Mouse (Mus musculus) embryonic facial prominence, embryonic 14.5 days (tissue): ENCODE measurements around the gene Camta1. TPM values are rescaled to one million over a fixed set of nuclear protein-coding genes. Genes with fewer than 3 reads are reported as not detected.
"Not testable (repeated sequence)": the region's sequence is repeated elsewhere in the genome, so short reads cannot be mapped to it uniquely, and the experiment has no call there.

ENCODE experiments used
- ATAC-seq: fragments of 200-750 bp; cut with Nextera tagmentation; 2 replicates; pipeline ENCODE4 v1.8.0; 2017; ENCODE audit warnings: low read depth, moderate number of reproducible peaks, moderate TSS enrichment
- DNase-seq: peaks from one replicate; pipeline ENCODE4 v3.0.0-alpha.2; 2015; ENCODE audit warnings: low spot score
- H3K27ac ChIP-seq: fragments of 300-500 bp; sonication (generic); replicated peaks from 2 replicates; pipeline ENCODE4 v1.5.1; 2014; ENCODE audit warnings: low read depth, mild to moderate bottlenecking, low read length, moderate library complexity
- H3K27me3 ChIP-seq: fragments of 300-500 bp; sonication (generic); replicated peaks from 2 replicates; pipeline ENCODE4 v1.6.1; 2014; ENCODE audit warnings: low read length; ENCODE audit not compliant: control insufficient read depth, insufficient read depth
- H3K36me3 ChIP-seq: fragments of 300-500 bp; sonication (generic); 2 replicates; pipeline ENCODE4 v1.6.1; 2014; ENCODE audit warnings: low read length, mixed read lengths; ENCODE audit not compliant: control insufficient read depth, insufficient read depth
- H3K4me1 ChIP-seq: fragments of 300-500 bp; sonication (generic); 2 replicates; pipeline ENCODE4 v1.6.1; 2014; ENCODE audit warnings: antibody characterized with exemption, low read length; ENCODE audit not compliant: control insufficient read depth, insufficient read depth
- H3K4me2 ChIP-seq: fragments of 300-500 bp; sonication (generic); 2 replicates; pipeline ENCODE4 v1.6.1; 2014; ENCODE audit warnings: low read depth, mild to moderate bottlenecking, low read length, moderate library complexity, mixed read lengths
- H3K4me3 ChIP-seq: fragments of 300-500 bp; sonication (generic); 2 replicates; pipeline ENCODE4 v1.5.1; 2014; ENCODE audit warnings: low read depth, mild to moderate bottlenecking, low read length
- H3K9ac ChIP-seq: fragments of 300-500 bp; sonication (generic); 2 replicates; pipeline ENCODE4 v1.6.1; 2014; ENCODE audit warnings: low read depth, mild to moderate bottlenecking, low read length, moderate library complexity, mixed read lengths
- H3K9me3 ChIP-seq: fragments of 300-500 bp; sonication (generic); 2 replicates; pipeline ENCODE4 v1.6.1; 2016; ENCODE audit warnings: low read length; ENCODE audit not compliant: control insufficient read depth
- WGBS: fragments of 180-500 bp; shearing (Covaris S2); extraction: QIAGEN DNeasy Blood & Tissue Kit; methylation state at CpG from one replicate; pipeline ENCODE4 v1.1.7; 2014; 5-methylcytosine and 5-hydroxymethylcytosine counted together
- polyA plus RNA-seq: library from polyadenylated mRNA; unstranded; fragments of >200 nt; fragmentation: Nextera tagmentation; extraction: Ambion mirVana; gene quantifications from 2 replicates; pipeline ENCODE4 v1.2.1, GENCODE M21; 2014

The Camta1 gene
- polyA plus RNA-seq, 1 experiment from 2014 or later = 77.3 TPM

- Histone ChIP-seq H3K4me2 (peak overlapping the region; percentile 67), H3K36me3 (peaks cover 26% of the 10 kb centered on the region), H3K4me3 (0 out of 2 replicates have a peak overlapping the region, but pooled peaks have one; percentile 94)
- not testable (repeated sequence) for H3K9ac ChIP-seq, H3K27me3 ChIP-seq, H3K9me3 ChIP-seq, H3K27ac ChIP-seq, DNase-seq, ATAC-seq, H3K4me1 ChIP-seq
- 72% methylated on average over 5 of the region's 5 CpGs for WGBS
These were observed 953.2 kb downstream of the Camta1 start for GRCm38 (mm10) chr4:150908512-150908911.

- no peaks in the 10 kb centered on the region for H3K9me3 ChIP-seq
- no peak overlapping the region for H3K9ac ChIP-seq
- ATAC-seq = no peak
- H3K4me1 ChIP-seq = no peaks in the 10 kb centered on the region
- DNase-seq = no peak
- peaks cover 40% of the 10 kb centered on the region for H3K36me3 ChIP-seq
- 91% methylated on average over 8 of the region's 8 CpGs for WGBS
- H3K27me3 ChIP-seq = no peaks in the 10 kb centered on the region
- no peak overlapping the region for H3K4me2 ChIP-seq
- H3K4me3 ChIP-seq = no peak overlapping the region
- H3K27ac ChIP-seq = no peak overlapping the region
These were observed 954.6 kb downstream of the Camta1 start for GRCm38 (mm10) chr4:150907099-150907498.

- Histone ChIP-seq H3K27me3 (no peaks in the 10 kb centered on the region), H3K4me1 (no peaks in the 10 kb centered on the region), H3K9me3 (no peaks in the 10 kb centered on the region), H3K4me3 (no peak overlapping the region), H3K36me3 (peaks cover 76% of the 10 kb centered on the region), H3K4me2 (no peak overlapping the region), H3K9ac (no peak overlapping the region), H3K27ac (no peak overlapping the region)
- DNase-seq (no peak), ATAC-seq (no peak)
- WGBS = 91% methylated on average over 14 of the region's 14 CpGs
These were observed 958.5 kb downstream of the Camta1 start for GRCm38 (mm10) chr4:150903091-150903742.

GRCm38 (mm10) chr4:150902062-150902461 lies 959.6 kb downstream of the Camta1 start:
- peaks cover 84% of the 10 kb centered on the region for H3K36me3 ChIP-seq
- no peak overlapping the region for H3K4me2 ChIP-seq
- no peaks in the 10 kb centered on the region for H3K4me1 ChIP-seq
- no peaks in the 10 kb centered on the region for H3K27me3 ChIP-seq
- no peak overlapping the region for H3K9ac ChIP-seq
- H3K27ac ChIP-seq = no peak overlapping the region
- DNase-seq (no peak), ATAC-seq (no peak)
- no peak overlapping the region for H3K4me3 ChIP-seq
- 89% methylated on average over 12 of the region's 12 CpGs for WGBS
- no peaks in the 10 kb centered on the region for H3K9me3 ChIP-seq

- Histone ChIP-seq H3K27ac (no peak overlapping the region), H3K9me3 (no peaks in the 10 kb centered on the region), H3K9ac (no peak overlapping the region), H3K4me2 (no peak overlapping the region), H3K36me3 (peaks cover 88% of the 10 kb centered on the region), H3K4me1 (no peaks in the 10 kb centered on the region), H3K27me3 (no peaks in the 10 kb centered on the region), H3K4me3 (no peak overlapping the region)
- ATAC-seq (no peak), DNase-seq (peak; percentile 58)
- WGBS = 56% methylated on average over 9 of the region's 9 CpGs
These were observed 960.0 kb downstream of the Camta1 start for GRCm38 (mm10) chr4:150901651-150902050.

- H3K27ac ChIP-seq = no peak overlapping the region
- ATAC-seq (no peak), DNase-seq (no peak)
- H3K9me3 ChIP-seq = no peaks in the 10 kb centered on the region
- H3K4me1 ChIP-seq = no peaks in the 10 kb centered on the region
- H3K27me3 ChIP-seq = no peaks in the 10 kb centered on the region
- H3K36me3 ChIP-seq = peaks cover 91% of the 10 kb centered on the region
- H3K9ac ChIP-seq = no peak overlapping the region
- no peak overlapping the region for H3K4me2 ChIP-seq
- H3K4me3 ChIP-seq = no peak overlapping the region
- WGBS = 93% methylated on average over 13 of the region's 13 CpGs
These were observed 961.2 kb downstream of the Camta1 start for GRCm38 (mm10) chr4:150900486-150900885.

GRCm38 (mm10) chr4:150898716-150899365 lies 962.8 kb downstream of the Camta1 start:
- no peak overlapping the region for H3K4me3 ChIP-seq
- no peaks in the 10 kb centered on the region for H3K4me1 ChIP-seq
- no peaks in the 10 kb centered on the region for H3K27me3 ChIP-seq
- no peak overlapping the region for H3K4me2 ChIP-seq
- WGBS = 55% methylated on average over 13 of the region's 13 CpGs
- peaks cover 79% of the 10 kb centered on the region for H3K36me3 ChIP-seq
- DNase-seq (peak; percentile 85), ATAC-seq (peak; percentile 27; the same call in 1 of the 2 replicates)
- H3K9ac ChIP-seq = no peak overlapping the region
- H3K9me3 ChIP-seq = no peaks in the 10 kb centered on the region
- H3K27ac ChIP-seq = no peak overlapping the region

- ATAC-seq (no peak), DNase-seq (no peak)
- Histone ChIP-seq H3K27ac (no peak overlapping the region), H3K4me3 (no peak overlapping the region), H3K9ac (no peak overlapping the region), H3K9me3 (no peaks in the 10 kb centered on the region), H3K4me2 (no peak overlapping the region), H3K4me1 (no peaks in the 10 kb centered on the region), H3K36me3 (peaks cover 61% of the 10 kb centered on the region), H3K27me3 (no peaks in the 10 kb centered on the region)
- WGBS = 92% methylated on average over 25 of the region's 26 CpGs
These were observed 964.6 kb downstream of the Camta1 start for GRCm38 (mm10) chr4:150896896-150897624.
